Mouse (Mus musculus): ENCODE results near the gene Vsig10l. TPM values are rescaled to one million over a fixed set of nuclear protein-coding genes. Genes with fewer than 3 reads are reported as not detected.
A peak's percentile ranks its signal among the peaks of the same experiment; 100 is the strongest.

Vsig10l gene
- polyA plus RNA-seq, 1 experiment from 2014 or later = 1.4 TPM

- H3K4me1 ChIP-seq (ENCODE audit: insufficient read depth) = peaks cover 28% of the 10 kb centered on the region
- 86% methylated on average over 11 of the region's 11 CpGs for WGBS (ENCODE audit: insufficient replicate concordance)
- H3K9ac ChIP-seq (replicated peaks) = no peak overlapping the region
- no peaks in the 10 kb centered on the region for H3K9me3 ChIP-seq (ENCODE audit: low read length)
- peak; percentile 38; the same call in 1 of the 2 replicates for ATAC-seq
- peaks cover 35% of the 10 kb centered on the region for H3K36me3 ChIP-seq (replicated peaks; ENCODE audit: insufficient read depth, low read length)
- no peak overlapping the region for H3K4me3 ChIP-seq (ENCODE audit: low read depth, low read length)
- H3K4me2 ChIP-seq (ENCODE audit: low read depth, low read length) = no peak overlapping the region
- TF ChIP-seq EP300 (IDR thresholded peaks at IDR 0.05; ENCODE audit: low read depth) = no peak
- H3K27me3 ChIP-seq (ENCODE audit: insufficient read depth, low read length) = no peaks in the 10 kb centered on the region
- no peak for DNase-seq
- H3K27ac ChIP-seq (ENCODE audit: low read depth) = no peak overlapping the region
Observed at GRCm38 (mm10) chr7:43451726-43452125, 11.2 kb upstream of the Vsig10l start.

- Histone ChIP-seq H3K4me2 (ENCODE audit: low read depth, low read length) (no peak overlapping the region), H3K9me3 (ENCODE audit: low read length) (no peaks in the 10 kb centered on the region), H3K27ac (ENCODE audit: low read depth) (no peak overlapping the region), H3K4me1 (ENCODE audit: insufficient read depth) (peaks cover 23% of the 10 kb centered on the region), H3K27me3 (ENCODE audit: insufficient read depth, low read length) (no peaks in the 10 kb centered on the region), H3K9ac (replicated peaks) (no peak overlapping the region), H3K4me3 (ENCODE audit: low read depth, low read length) (no peak overlapping the region), H3K36me3 (replicated peaks; ENCODE audit: insufficient read depth, low read length) (peaks cover 44% of the 10 kb centered on the region)
- WGBS (ENCODE audit: insufficient replicate concordance) = 36% methylated on average over 4 of the region's 4 CpGs
- no peak for TF ChIP-seq EP300 (IDR thresholded peaks at IDR 0.05; ENCODE audit: low read depth)
- peak; percentile 65 for TF ChIP-seq CTCF (IDR thresholded peaks at IDR 0.05; ENCODE audit: low read depth)
- peak; percentile 54 for DNase-seq
- ATAC-seq = peak; percentile 47; the same call in 1 of the 2 replicates
Observed at GRCm38 (mm10) chr7:43452609-43453008, 10.3 kb upstream of the Vsig10l start.

DNA sequence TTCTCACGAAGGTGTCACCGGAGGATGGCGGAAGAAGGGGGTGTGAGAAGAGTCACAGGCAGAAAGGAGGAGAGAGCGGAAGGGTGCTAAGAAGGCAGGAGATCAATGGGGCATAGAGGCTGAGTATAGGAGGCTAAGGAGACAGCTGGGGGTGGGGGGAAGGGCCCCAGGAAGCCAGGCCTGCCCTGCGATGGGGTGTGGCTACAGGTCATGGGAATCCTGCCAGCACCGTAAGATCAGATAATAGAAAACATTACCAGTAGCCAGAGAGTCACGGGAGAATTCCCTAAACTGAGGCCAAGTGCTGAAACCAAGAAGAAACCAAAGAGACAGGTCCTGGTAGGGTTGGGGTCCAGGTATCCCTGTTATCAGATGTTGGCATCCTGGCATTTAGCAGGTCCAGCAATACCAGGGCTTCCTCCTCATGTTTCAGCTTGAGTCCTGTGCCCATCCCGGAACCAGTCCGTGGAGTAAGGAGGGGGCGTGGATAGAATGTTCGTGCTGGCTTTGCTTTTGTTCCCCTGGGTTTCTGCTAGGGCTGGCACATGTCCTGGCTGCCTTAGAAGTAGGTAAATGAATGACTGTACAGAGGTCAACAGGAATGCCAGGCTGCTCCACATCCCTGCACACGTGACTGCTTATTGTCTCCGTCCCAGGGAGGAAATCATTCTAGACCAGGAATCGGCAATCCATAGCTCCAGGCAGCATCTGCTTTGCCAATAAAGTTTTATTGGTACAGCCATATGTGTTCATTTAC lies 9.2 kb upstream of the Vsig10l start:
- H3K36me3 ChIP-seq (replicated peaks; ENCODE audit: insufficient read depth, low read length) = peaks cover 47% of the 10 kb centered on the region
- peaks cover 17% of the 10 kb centered on the region for H3K4me1 ChIP-seq (ENCODE audit: insufficient read depth)
- H3K4me2 ChIP-seq (ENCODE audit: low read depth, low read length) = no peak overlapping the region
- no peak overlapping the region for H3K27ac ChIP-seq (ENCODE audit: low read depth)
- H3K4me3 ChIP-seq (ENCODE audit: low read depth, low read length) = no peak overlapping the region
- TF ChIP-seq EP300 (IDR thresholded peaks at IDR 0.05; ENCODE audit: low read depth) (no peak), CTCF (IDR thresholded peaks at IDR 0.05; ENCODE audit: low read depth) (no peak)
- no peaks in the 10 kb centered on the region for H3K27me3 ChIP-seq (ENCODE audit: insufficient read depth, low read length)
- WGBS (ENCODE audit: insufficient replicate concordance) = 79% methylated on average over 14 of the region's 14 CpGs
- no peak overlapping the region for H3K9ac ChIP-seq (replicated peaks)
- ATAC-seq = no peak
- no peaks in the 10 kb centered on the region for H3K9me3 ChIP-seq (ENCODE audit: low read length)
- no peak for DNase-seq

DNA sequence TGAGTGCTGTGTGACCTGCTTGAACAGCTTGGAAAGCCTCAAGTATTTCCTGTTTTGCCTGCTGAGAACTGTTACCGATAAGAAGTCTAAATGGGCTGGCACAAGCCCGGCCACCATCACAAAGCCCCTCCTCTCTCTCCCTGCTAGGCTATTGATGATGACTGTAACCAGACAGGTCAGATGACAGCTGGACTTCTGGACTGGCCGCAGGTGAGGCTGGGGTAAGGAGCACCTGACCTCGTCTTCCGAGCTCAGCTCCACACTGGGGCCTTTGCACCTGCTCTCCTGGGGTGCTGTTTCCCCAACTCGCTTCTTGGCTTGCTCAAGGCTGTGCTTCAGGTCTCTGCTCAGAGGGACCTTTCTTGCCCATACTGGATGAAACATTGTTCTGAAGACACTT lies 8.6 kb upstream of the Vsig10l start:
- WGBS (ENCODE audit: insufficient replicate concordance) = 72% methylated on average over 6 of the region's 6 CpGs
- peaks cover 16% of the 10 kb centered on the region for H3K4me1 ChIP-seq (ENCODE audit: insufficient read depth)
- DNase-seq (no peak), ATAC-seq (no peak)
- no peaks in the 10 kb centered on the region for H3K9me3 ChIP-seq (ENCODE audit: low read length)
- no peaks in the 10 kb centered on the region for H3K27me3 ChIP-seq (ENCODE audit: insufficient read depth, low read length)
- peaks cover 47% of the 10 kb centered on the region for H3K36me3 ChIP-seq (replicated peaks; ENCODE audit: insufficient read depth, low read length)
- no peak overlapping the region for H3K4me2 ChIP-seq (ENCODE audit: low read depth, low read length)
- no peak for TF ChIP-seq EP300 (IDR thresholded peaks at IDR 0.05; ENCODE audit: low read depth)
- no peak overlapping the region for H3K9ac ChIP-seq (replicated peaks)
- H3K27ac ChIP-seq (ENCODE audit: low read depth) = no peak overlapping the region
- H3K4me3 ChIP-seq (ENCODE audit: low read depth, low read length) = no peak overlapping the region

GRCm38 (mm10) chr7:43463976-43464375 lies 1.0 kb downstream of the Vsig10l start:
- TF ChIP-seq EP300 (IDR thresholded peaks at IDR 0.05; ENCODE audit: low read depth) (no peak), CTCF (IDR thresholded peaks at IDR 0.05; ENCODE audit: low read depth) (no peak)
- WGBS (ENCODE audit: insufficient replicate concordance) = 56% methylated on average over 7 of the region's 7 CpGs
- no peaks in the 10 kb centered on the region for H3K27me3 ChIP-seq (ENCODE audit: insufficient read depth, low read length)
- H3K36me3 ChIP-seq (replicated peaks; ENCODE audit: insufficient read depth, low read length) = no peaks in the 10 kb centered on the region
- H3K4me3 ChIP-seq (ENCODE audit: low read depth, low read length) = no peak overlapping the region
- H3K9me3 ChIP-seq (ENCODE audit: low read length) = no peaks in the 10 kb centered on the region
- no peak for ATAC-seq
- H3K27ac ChIP-seq (ENCODE audit: low read depth) = no peak overlapping the region
- no peak overlapping the region for H3K4me2 ChIP-seq (ENCODE audit: low read depth, low read length)
- H3K9ac ChIP-seq (replicated peaks) = 0 out of 2 replicates have a peak overlapping the region, but pooled peaks have one; percentile 2
- peaks cover 16% of the 10 kb centered on the region for H3K4me1 ChIP-seq (ENCODE audit: insufficient read depth)
- DNase-seq = no peak

DNA sequence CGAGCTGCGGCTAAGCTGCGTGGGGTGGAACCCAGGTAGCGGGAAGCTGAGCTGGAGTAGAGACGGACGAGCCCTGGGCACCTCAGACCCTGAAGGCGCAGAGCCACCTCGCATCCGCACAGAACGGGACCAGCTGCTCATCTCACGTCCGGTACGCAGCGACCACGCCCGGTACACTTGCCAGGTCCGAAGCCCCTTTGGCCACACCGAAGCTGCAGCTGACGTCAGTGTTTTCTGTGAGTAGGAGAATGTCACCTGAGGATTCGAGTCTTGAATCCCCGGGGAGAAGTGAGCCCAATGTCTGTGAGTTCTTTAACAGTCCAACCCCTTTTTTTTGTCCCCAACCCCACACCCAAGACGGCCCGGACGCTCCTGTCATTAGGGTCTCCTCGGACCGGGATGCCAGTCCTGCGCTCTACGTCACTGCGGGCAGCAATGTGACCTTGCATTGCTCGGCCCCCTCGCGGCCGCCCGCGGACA lies 2.0 kb downstream of the Vsig10l start:
- peak; percentile 56; the same call in 1 of the 2 replicates for TF ChIP-seq CTCF (IDR thresholded peaks at IDR 0.05; ENCODE audit: low read depth)
- no peak for TF ChIP-seq EP300 (IDR thresholded peaks at IDR 0.05; ENCODE audit: low read depth)
- no peak overlapping the region for H3K27ac ChIP-seq (ENCODE audit: low read depth)
- H3K4me3 ChIP-seq (ENCODE audit: low read depth, low read length) = peak overlapping the region; percentile 60
- H3K27me3 ChIP-seq (ENCODE audit: insufficient read depth, low read length) = no peaks in the 10 kb centered on the region
- H3K9ac ChIP-seq (replicated peaks) = peak overlapping the region; percentile 48
- DNase-seq = peak; percentile 33
- peaks cover 16% of the 10 kb centered on the region for H3K4me1 ChIP-seq (ENCODE audit: insufficient read depth)
- no peak for ATAC-seq
- peak overlapping the region; percentile 93 for H3K4me2 ChIP-seq (ENCODE audit: low read depth, low read length)
- no peaks in the 10 kb centered on the region for H3K9me3 ChIP-seq (ENCODE audit: low read length)
- 11% methylated on average over 35 of the region's 35 CpGs for WGBS (ENCODE audit: insufficient replicate concordance)
- no peaks in the 10 kb centered on the region for H3K36me3 ChIP-seq (replicated peaks; ENCODE audit: insufficient read depth, low read length)
